Mouse (Mus musculus): ENCODE measurements at regions not wholly inside any gene's neighbourhood (a gene's known extent, or its start where the extent isn't known, plus 50 kb on each side); places are given as distances from the start of the nearest gene placed in this dataset.

- no peak for DNase-seq
- no peak for TF ChIP-seq CTCF (IDR thresholded peaks at IDR 0.05; ENCODE audit: insufficient read depth, low read length)
- no peak for TF ChIP-seq POLR2A (IDR thresholded peaks at IDR 0.05; ENCODE audit: borderline replicate concordance, extremely low read depth, low read depth, low read length)
- WGBS, result 53% methylated on average over 5 of the region's 5 CpGs
- Histone ChIP-seq H3K4me3 (replicated peaks; ENCODE audit: extremely low read depth, low read depth, low read length) (no peak overlapping the region), H3K4me1 (ENCODE audit: control insufficient read depth, insufficient read depth, low read length) (peaks cover 14% of the 10 kb centered on the region)
These were observed 214.0 kb downstream of the Ly86 start for GRCm38 (mm10) chr13:37559056-37559455.

- TF ChIP-seq POLR2A (IDR thresholded peaks at IDR 0.05; ENCODE audit: borderline replicate concordance, extremely low read depth, low read depth, low read length) (no peak), CTCF (IDR thresholded peaks at IDR 0.05; ENCODE audit: insufficient read depth, low read length) (no peak)
- no peak overlapping the region for H3K4me3 ChIP-seq (replicated peaks; ENCODE audit: extremely low read depth, low read depth, low read length)
- no peak for DNase-seq
- peaks cover 14% of the 10 kb centered on the region for H3K4me1 ChIP-seq (ENCODE audit: control insufficient read depth, insufficient read depth, low read length)
- 66% methylated on average over 7 of the region's 7 CpGs for WGBS
These were observed 214.8 kb downstream of the Ly86 start for GRCm38 (mm10) chr13:37559706-37560313.

- DNase-seq, result no peak
- peaks cover 14% of the 10 kb centered on the region for H3K4me1 ChIP-seq (ENCODE audit: control insufficient read depth, insufficient read depth, low read length)
- 50% methylated on average over 9 of the region's 9 CpGs for WGBS
- no peak for TF ChIP-seq POLR2A (IDR thresholded peaks at IDR 0.05; ENCODE audit: borderline replicate concordance, extremely low read depth, low read depth, low read length)
- TF ChIP-seq CTCF (IDR thresholded peaks at IDR 0.05; ENCODE audit: insufficient read depth, low read length), result no peak
- H3K4me3 ChIP-seq (replicated peaks; ENCODE audit: extremely low read depth, low read depth, low read length), result no peak overlapping the region
These were observed 215.4 kb downstream of the Ly86 start for GRCm38 (mm10) chr13:37560387-37560786.

- Histone ChIP-seq H3K4me3 (replicated peaks; ENCODE audit: extremely low read depth, low read depth, low read length) (no peak overlapping the region), H3K4me1 (ENCODE audit: control insufficient read depth, insufficient read depth, low read length) (peaks cover 14% of the 10 kb centered on the region)
- no peak for TF ChIP-seq POLR2A (IDR thresholded peaks at IDR 0.05; ENCODE audit: borderline replicate concordance, extremely low read depth, low read depth, low read length)
- TF ChIP-seq CTCF (IDR thresholded peaks at IDR 0.05; ENCODE audit: insufficient read depth, low read length), result no peak
- DNase-seq, result no peak
- WGBS, result 56% methylated on average over 3 of the region's 3 CpGs
These were observed 215.8 kb downstream of the Ly86 start for GRCm38 (mm10) chr13:37560800-37561199.

- DNase-seq, result no peak
- Histone ChIP-seq H3K4me1 (ENCODE audit: control insufficient read depth, insufficient read depth, low read length) (peaks cover 14% of the 10 kb centered on the region), H3K4me3 (replicated peaks; ENCODE audit: extremely low read depth, low read depth, low read length) (no peak overlapping the region)
- WGBS, result 69% methylated on average over 2 of the region's 2 CpGs
- TF ChIP-seq POLR2A (IDR thresholded peaks at IDR 0.05; ENCODE audit: borderline replicate concordance, extremely low read depth, low read depth, low read length), result no peak
- no peak for TF ChIP-seq CTCF (IDR thresholded peaks at IDR 0.05; ENCODE audit: insufficient read depth, low read length)
These were observed 216.4 kb downstream of the Ly86 start for GRCm38 (mm10) chr13:37561437-37561836.

- no peak for DNase-seq
- Histone ChIP-seq H3K4me3 (replicated peaks; ENCODE audit: extremely low read depth, low read depth, low read length) (no peak overlapping the region), H3K4me1 (ENCODE audit: control insufficient read depth, insufficient read depth, low read length) (peaks cover 14% of the 10 kb centered on the region)
- TF ChIP-seq CTCF (IDR thresholded peaks at IDR 0.05; ENCODE audit: insufficient read depth, low read length) (no peak), POLR2A (IDR thresholded peaks at IDR 0.05; ENCODE audit: borderline replicate concordance, extremely low read depth, low read depth, low read length) (no peak)
- 58% methylated on average over 9 of the region's 9 CpGs for WGBS
These were observed 216.1 kb upstream of the Rreb1 start for GRCm38 (mm10) chr13:37562141-37562540.

GRCm38 (mm10) chr13:37562652-37563051 is 215.5 kb upstream of the Rreb1 start:
- TF ChIP-seq CTCF (IDR thresholded peaks at IDR 0.05; ENCODE audit: insufficient read depth, low read length), result no peak
- no peak for TF ChIP-seq POLR2A (IDR thresholded peaks at IDR 0.05; ENCODE audit: borderline replicate concordance, extremely low read depth, low read depth, low read length)
- Histone ChIP-seq H3K4me3 (replicated peaks; ENCODE audit: extremely low read depth, low read depth, low read length) (no peak overlapping the region), H3K4me1 (ENCODE audit: control insufficient read depth, insufficient read depth, low read length) (peaks cover 14% of the 10 kb centered on the region)
- WGBS, result 22% methylated on average over 5 of the region's 5 CpGs
- DNase-seq, result peak; percentile 56

- TF ChIP-seq POLR2A (IDR thresholded peaks at IDR 0.05; ENCODE audit: borderline replicate concordance, extremely low read depth, low read depth, low read length) (no peak), CTCF (IDR thresholded peaks at IDR 0.05; ENCODE audit: insufficient read depth, low read length) (no peak)
- WGBS, result 72% methylated on average over 3 of the region's 3 CpGs
- H3K4me3 ChIP-seq (replicated peaks; ENCODE audit: extremely low read depth, low read depth, low read length), result no peak overlapping the region
- H3K4me1 ChIP-seq (ENCODE audit: control insufficient read depth, insufficient read depth, low read length), result no peaks in the 10 kb centered on the region
- no peak for DNase-seq
These were observed 209.1 kb upstream of the Rreb1 start for GRCm38 (mm10) chr13:37569051-37569450.

- 90% methylated on average over 3 of the region's 3 CpGs for WGBS
- Histone ChIP-seq H3K4me3 (replicated peaks; ENCODE audit: extremely low read depth, low read depth, low read length) (no peak overlapping the region), H3K4me1 (ENCODE audit: control insufficient read depth, insufficient read depth, low read length) (no peaks in the 10 kb centered on the region)
- no peak for DNase-seq
- TF ChIP-seq CTCF (IDR thresholded peaks at IDR 0.05; ENCODE audit: insufficient read depth, low read length) (no peak), POLR2A (IDR thresholded peaks at IDR 0.05; ENCODE audit: borderline replicate concordance, extremely low read depth, low read depth, low read length) (no peak)
These were observed 208.7 kb upstream of the Rreb1 start for GRCm38 (mm10) chr13:37569486-37569885.

GRCm38 (mm10) chr13:37572983-37573382 is 205.2 kb upstream of the Rreb1 start:
- TF ChIP-seq POLR2A (IDR thresholded peaks at IDR 0.05; ENCODE audit: borderline replicate concordance, extremely low read depth, low read depth, low read length) (no peak), CTCF (IDR thresholded peaks at IDR 0.05; ENCODE audit: insufficient read depth, low read length) (no peak)
- Histone ChIP-seq H3K4me3 (replicated peaks; ENCODE audit: extremely low read depth, low read depth, low read length) (no peak overlapping the region), H3K4me1 (ENCODE audit: control insufficient read depth, insufficient read depth, low read length) (no peaks in the 10 kb centered on the region)
- WGBS, result 62% methylated on average over 3 of the region's 3 CpGs
- no peak for DNase-seq

All from lung, adult 2 months (tissue).